Mouse (Mus musculus): ENCODE measurements around the gene Morn1. TPM values are rescaled to one million over a fixed set of nuclear protein-coding genes. Genes with fewer than 3 reads are reported as not detected.
A peak's percentile ranks its signal among the peaks of the same experiment; 100 is the strongest.

The Morn1 gene
- total RNA-seq, 2 experiments from 2014 or later = 9.3 to 11.3 TPM

DNA sequence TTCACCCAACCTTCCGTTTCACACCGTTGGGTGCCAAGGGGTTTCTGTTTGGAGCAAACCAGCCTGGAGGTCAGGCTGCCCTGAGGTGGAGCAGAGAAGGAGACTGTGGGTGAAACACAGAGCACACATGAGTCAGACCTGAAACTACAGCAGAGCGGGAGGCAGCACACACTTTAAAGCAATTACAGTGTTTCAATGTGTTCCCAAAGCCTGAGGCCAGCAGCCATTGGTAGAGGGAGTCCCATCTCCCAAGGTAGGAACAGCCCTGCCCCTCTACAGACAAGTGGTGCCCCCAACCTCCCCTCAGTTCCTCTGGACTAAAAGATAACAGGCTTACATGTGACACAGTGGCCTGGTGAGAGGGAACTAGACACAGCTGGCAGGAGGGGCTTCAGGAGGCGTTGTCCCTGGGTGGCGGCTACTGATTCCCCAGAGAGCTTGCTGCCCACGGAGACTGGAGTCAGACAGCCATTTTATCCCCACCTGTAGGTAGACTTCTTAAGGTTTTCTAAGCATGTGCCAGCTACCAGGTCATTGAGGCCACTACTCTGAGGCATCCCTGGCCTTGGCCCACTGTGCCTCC lies 31.1 kb downstream of the Morn1 start:
- DNase-seq (ENCODE audit: low spot score in 2 of 2) = no peak

DNA sequence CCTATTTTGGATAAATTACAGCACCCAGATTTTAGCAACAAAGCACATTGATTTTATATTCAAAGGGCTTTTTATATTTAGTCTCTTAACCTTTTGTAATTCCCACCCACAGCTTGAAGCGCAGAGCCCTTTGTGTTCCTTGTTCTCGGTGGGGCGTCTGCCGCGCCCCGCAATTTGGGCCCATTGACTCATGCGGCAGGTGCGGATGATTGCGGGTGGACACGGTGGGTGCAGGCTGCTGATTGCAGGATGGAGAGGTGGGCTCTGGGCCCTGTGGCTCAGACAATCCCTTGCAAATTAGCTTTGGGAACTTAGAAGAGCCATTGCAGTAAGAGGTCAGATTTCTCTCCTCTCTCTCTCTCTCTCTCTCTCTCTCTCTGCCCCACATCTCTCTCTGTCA lies 31.9 kb downstream of the Morn1 start:
- DNase-seq (ENCODE audit: low spot score in 2 of 2) = peak in 1 of 2 experiments; percentile 34

DNA sequence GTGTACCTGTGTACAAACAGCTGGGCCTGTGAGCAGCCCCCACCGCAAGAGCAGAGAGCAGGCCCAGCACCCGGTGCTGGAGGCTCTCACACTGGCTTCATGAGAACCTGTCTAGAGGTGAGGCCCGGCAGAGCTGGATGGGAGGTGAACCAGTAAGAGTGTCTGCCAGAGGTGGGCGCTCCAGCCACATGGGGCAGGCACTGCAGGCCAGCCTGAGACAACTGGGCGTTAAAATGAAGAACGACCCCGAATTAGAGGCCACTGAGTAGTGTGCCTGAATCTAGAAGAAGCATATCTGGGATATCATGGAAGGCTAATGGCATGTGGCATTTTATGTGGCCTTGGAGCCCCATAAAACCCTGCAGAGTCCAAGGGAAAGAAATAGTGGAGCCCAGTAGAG lies 33.7 kb downstream of the Morn1 start:
- no peak for DNase-seq (ENCODE audit: low spot score in 2 of 2)

DNA sequence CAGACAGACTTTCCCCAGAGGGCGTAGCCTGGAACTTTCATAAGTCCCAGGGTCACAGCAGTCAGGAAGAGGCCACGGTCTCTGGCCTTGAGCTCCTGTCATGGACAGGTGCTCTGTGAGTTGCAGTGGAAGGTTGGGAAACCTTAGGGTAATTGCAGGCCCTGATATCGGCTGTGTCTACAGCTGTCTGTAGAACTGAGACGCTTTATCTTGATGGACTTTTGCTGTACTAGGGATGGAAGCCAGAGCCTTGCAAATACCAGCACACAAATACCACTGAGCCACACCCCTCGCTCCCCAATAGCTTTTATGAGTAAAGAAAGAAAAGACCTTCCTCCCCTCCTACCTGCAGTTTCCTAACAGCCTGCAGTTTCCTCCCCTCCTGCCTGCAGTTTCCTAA lies 34.2 kb downstream of the Morn1 start:
- DNase-seq (ENCODE audit: low spot score in 2 of 2) = no peak

DNA sequence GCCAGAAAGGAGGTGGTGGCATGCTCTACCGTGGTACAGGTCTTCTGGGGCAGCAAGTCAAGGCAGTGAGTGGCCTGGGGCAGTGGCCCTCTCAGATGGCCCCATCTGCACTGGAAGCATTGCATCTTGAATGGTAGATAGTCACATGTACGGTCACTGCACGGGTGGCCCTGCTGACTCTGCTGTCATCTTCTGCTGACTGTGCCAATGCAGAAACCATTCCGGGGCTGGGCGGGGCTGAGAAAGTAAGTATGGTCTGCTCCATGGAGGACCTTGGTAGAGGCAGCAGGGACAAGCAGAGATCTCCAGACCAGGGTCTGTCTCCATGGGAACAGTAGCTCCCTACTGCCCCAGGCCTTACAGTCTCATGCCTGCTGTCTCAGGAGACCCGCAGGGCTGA lies 34.8 kb downstream of the Morn1 start:
- no peak for DNase-seq (ENCODE audit: low spot score in 2 of 2)

DNA sequence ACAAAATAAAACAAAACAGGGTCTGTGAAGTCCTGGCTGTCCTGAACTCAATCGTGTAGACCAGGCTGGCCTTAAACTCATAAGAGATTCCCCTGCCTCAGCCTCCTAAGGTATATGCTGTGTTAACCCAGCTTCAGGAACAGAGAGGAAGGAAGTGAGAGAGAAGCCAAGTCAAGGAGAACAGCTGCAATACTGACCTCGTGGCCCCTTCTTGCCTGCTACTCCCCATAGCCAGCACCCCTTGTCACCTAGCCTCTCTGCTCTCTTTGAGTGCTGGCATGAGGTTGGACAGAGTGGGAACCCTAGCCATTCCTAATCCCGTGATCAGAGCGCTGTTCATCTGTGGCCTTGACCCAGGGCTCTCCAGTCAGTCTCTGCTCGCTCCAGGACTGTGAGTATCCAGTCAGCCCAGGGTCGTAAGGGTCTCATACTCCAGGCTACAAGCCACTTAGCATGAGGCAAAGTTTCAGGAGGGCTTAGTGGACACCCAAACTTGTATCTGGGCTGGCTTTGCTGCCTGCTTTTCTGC lies 35.6 kb downstream of the Morn1 start:
- no peak for DNase-seq (ENCODE audit: low spot score in 2 of 2)

DNA sequence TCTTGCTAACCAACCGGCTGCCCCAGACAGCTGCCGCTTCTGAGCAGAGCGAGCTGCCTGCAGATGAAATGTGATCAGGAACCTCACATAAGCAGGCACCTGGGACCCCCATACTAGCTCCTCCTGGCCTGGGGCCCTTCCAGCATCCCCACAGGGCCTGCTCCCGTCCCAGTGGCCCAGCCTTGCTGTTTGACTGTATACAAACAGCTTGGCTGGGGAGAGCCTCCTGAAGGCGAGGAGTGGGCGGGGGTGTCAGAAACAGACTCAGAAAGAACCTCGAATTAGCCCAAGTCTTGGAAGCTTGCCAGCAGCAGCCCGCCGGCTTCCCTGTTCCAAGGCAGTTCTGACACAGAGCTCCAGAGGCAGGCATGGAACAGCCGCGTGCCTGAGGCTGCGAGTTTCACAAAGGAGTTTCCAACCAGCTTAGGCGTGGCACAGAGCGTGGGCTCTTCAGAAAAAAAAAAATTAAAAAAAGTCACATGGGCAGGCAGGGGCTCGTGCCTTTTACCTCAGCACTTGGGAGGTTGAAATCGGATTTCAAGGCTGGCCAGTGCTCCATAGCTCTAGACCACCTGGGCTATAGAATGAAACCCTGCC lies 36.2 kb downstream of the Morn1 start:
- peak; percentile 90 to 94 for DNase-seq (ENCODE audit: low spot score in 2 of 2)

DNA sequence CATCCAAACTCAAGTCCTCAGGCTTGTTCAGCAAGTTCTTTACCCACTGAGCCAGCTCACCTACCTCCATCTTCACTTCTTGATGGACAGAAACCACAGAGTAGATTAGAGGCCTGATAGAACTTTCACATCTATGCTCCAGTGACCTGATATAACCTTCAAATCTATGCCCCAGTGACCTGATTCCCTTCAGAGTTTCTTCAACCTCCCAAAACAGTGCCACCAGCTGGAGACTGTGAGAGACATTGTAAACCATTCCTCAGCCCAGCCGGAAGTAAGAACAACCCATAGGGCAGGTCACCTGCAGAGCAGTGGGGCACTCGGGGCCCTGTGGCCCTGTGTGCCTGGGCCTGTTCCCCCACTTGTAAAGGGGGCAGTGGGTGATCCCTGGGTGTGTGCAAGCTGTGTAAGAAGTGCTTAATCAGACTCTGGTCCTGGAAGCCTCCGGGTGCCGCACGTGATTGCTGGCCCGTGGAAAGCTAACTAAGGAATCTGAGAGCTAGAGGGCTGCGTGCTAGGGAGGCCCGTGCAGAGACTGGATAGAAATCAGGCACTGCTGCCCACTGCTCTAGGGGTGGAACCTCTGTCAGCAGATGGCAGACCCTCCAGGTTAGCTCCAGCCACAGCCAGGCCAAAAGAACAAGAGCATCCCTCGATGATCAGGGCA lies 37.6 kb downstream of the Morn1 start:
- no peak for DNase-seq (ENCODE audit: low spot score in 2 of 2)

DNA sequence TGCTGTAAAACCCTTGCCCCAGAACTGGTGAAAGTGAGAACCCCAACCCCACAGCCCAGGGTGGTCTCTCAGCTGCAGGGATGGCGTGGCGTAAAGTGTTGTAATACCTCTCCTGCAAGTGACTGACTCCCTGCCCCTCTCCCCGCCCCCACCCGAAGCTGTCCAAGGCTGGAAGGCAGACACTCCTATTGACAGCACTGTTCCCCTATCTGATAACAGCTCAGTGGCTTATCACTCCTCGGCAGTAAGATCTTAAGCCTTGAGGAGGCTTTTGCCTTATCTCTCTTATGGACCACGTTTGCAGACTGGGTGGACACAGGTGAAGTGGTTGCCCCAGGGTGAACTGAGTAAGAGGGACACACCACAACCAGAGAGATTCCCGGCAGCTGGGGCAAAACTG lies 38.9 kb downstream of the Morn1 start:
- DNase-seq (ENCODE audit: low spot score in 2 of 2) = no peak

DNA sequence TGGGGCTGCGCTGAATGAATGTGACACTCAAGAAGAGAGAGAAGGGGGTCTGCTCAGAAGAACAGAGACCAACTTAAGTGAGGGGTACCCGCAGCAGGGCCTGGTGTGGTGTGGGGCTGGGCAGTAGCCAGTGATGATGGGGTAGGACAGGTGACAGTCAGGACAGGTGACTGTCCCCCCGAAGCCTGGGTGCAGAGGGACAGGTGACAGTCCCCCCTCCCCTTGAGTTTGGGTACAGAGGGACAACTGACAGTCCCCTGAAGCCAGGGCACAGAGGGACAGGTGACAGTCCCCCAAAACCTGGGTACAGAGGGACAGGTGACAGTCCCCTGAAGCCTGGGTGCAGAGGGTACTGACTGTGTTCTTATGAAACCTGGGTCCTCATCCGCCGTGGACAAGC lies 39.8 kb downstream of the Morn1 start:
- DNase-seq (ENCODE audit: low spot score in 2 of 2) = no peak

DNA sequence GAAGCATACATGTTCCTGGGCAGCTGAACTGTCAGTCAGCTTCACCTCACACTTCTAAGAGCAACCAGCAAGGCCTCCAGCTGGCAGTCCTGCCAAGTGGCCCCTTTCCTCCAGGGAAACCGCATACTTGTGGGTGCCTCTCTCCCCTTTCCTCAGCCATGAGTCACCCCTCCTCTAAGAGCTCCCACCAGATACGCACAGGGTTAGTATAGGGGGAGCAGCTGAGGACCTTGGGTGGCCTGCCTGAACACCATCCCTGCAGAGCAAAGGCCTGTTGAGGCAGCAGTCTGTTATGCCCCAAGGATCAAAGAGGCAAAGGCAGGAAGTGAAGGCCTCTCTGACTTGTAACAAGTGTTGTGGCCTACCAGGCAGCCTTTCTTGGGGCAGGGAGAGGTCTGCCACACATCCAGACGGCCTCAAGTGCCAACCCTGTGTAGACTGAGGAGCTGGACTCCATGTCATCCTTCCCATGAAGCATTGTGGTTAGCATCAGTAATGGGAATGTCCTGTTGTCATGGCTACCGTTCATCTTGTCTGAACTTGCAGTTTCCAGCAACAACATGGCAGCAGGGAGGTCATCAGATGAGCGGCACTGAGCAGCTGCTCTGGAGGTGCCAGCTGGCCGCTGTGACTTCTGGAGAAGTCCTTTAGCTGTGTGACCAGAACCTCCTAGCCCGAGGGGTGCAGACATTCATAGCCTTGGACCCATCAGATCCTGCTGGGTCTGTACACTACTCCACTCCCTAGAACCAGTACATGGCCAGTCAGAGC lies 40.4 kb downstream of the Morn1 start:
- DNase-seq (ENCODE audit: low spot score in 2 of 2) = no peak

DNA sequence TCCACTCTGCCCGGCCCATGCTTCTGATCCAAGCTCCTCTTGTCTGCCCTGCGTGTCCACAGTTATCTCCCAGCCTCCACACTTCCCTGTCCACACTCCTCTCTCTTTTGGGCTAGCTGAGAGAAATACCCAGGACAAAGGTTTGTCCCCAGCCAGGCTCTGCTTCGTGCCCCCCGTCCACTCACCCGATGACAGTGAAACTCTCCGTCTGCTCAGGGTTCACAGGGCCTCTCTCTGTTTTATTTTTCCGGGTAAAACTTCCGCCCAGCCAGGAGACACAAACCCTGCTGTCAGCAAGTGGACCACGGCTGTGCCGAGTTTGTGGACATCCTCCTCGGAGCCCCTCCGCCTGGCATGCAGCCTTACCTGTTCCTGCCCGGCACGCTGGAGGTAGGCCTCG lies 42.0 kb downstream of the Morn1 start:
- DNase-seq (ENCODE audit: low spot score in 2 of 2) = no peak

DNA sequence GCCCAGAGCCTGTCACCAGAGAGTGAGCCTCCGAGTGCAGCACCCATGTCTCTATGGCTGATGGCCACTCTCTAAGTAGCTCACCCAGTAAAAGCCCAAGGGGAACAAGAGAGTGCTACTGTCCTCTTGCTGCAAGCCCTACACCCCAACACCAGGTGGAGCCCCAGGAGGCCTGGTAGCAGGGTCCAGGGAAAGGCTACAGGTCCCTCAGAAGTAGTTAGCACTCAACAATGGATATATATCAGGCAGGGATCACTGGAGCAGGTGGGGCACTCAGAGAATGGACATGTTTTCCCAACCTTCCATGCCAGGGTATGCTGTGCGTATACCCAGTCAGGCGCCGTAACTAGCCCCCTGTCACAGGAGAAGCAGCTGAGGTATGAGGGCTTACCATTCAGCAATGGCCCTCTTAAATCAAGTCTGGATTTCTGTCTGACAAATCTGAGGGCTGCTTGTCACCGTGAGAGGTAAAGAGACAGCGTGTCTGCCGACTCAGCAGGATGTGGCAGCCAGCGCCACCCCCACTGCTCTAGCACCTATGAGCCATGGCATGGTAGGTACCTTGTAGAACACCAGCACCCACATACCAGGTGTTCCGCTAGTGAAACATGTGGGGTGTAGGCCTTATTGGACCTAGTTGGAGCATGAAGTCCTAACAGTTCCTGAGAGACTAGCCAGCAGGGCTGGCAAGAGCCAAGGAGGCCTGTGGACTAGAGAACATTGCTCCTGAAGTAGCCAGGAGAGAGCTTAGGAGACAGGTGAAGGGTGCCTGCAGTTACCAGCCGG lies 42.9 kb downstream of the Morn1 start:
- DNase-seq (ENCODE audit: low spot score in 2 of 2) = peak in 1 of 2 experiments; percentile 52

DNA sequence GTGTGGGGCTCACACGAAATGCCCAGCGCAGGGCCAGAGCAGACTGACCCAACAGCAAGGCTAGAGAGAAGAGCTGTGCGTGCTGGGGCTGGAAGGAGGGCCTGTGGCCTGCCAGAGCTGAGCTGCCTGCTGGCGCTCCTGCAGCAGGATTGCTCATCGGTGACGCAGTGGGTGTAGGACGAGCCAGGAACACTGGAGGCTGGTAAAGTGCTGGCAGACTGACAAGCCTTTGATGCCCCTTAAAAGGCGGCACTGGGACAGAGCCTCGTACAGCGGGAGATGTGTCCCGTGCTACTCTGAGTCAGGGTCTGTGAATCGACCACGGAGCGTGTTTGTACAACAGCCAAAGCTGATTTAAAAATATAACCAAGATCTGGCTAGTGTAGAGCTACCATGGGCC lies 43.6 kb downstream of the Morn1 start:
- peak; percentile 89 to 94 for DNase-seq (ENCODE audit: low spot score in 2 of 2)

DNA sequence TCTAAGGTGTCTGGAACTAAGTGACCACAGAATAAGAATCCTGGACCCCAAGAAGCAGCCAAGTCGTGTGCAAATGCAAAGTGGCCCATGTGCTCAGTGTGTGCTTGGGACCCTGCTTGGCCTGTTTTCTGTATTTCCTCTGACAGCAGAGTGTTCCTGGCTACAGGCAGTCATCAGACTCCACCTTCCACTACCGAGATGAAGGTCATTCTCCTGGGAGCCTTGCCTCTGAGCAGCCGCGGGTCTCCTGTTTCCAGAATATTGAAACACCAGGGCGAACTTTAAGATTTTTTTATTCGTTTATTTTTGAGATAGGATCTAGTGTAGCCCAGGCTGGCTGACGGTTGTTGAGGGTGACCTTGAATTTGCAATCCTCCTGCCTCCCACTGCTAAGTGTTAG lies 44.2 kb downstream of the Morn1 start:
- no peak for DNase-seq (ENCODE audit: low spot score in 2 of 2)

DNA sequence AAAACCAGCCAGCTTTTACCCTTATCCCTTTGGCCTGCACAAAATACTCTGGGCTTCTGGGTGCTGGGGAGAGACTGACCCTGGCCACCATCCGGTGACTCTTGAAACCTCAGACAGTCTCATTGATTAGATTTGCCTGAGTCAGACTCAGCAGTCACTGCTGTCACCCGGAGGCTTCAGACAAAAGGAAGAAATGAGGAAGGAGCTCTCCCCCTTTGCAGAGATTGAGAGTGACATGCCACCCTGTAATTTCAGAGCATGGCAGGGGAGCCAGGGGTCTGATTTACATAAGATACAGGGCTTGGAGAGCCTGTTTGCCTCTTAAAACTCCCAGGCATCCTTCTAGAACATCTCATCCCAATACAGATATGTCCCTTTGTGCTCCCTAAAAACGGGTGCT lies 46.8 kb downstream of the Morn1 start:
- DNase-seq (ENCODE audit: low spot score in 2 of 2) = no peak

DNA sequence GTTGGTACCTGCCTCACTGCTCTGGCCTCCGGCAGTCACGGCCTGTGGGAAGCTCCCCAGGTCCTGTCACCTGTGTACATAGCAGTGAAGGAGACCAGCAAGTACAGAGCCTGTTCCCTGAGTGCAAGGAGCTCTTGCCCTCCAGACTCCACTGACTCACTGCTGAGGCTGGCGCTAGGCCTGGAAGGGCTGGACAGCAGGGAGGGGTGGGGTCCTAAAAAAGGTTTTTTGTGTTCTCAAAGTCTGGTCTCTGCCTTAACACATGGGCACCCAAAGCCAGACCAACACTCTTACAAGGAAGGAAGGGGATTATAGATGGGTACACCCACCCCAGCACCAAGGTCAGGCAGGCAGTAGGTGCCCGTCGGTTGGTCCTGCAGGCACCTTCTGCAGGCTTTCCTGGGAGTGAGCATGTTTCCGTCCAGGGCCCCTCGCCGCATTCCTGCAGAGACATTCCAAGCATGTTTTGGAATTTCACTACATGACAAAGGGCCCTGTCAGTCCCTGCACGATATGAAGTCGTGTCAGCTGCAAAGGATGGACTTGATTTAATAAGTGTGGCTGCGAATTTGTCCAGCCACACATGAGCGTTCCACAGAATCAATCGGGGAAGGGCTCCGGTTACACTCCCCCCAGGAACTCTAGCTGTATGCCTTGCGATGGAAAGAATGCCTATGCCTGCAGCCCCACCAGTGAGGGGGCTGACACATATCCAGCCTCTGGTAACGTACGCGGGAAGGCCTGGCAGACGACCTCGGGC lies 47.5 kb downstream of the Morn1 start:
- DNase-seq (ENCODE audit: low spot score in 2 of 2) = no peak

DNA sequence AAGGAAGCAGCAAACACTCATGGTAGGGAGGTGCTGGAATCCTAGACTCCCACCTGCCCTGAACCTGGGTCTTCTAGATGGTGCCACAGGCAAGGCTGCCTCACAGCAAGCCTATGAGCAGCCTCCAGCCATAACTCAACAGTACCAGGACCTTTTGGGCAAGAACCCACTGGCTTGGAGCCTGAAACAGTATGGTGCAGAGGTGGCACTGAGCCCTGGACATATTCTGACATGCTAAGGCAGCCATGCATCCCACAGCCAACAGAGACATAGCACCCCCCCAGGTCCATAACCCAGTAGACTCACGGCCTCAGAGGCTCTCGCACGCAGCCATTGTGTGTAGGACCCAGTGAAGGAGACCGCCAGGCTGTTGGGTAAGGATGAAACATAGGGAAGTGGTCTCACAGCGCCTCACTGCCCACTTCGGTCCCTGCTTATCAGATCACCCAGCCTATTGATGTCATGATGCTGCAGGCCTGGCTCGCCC lies 48.4 kb downstream of the Morn1 start:
- DNase-seq (ENCODE audit: low spot score in 2 of 2) = no peak

DNA sequence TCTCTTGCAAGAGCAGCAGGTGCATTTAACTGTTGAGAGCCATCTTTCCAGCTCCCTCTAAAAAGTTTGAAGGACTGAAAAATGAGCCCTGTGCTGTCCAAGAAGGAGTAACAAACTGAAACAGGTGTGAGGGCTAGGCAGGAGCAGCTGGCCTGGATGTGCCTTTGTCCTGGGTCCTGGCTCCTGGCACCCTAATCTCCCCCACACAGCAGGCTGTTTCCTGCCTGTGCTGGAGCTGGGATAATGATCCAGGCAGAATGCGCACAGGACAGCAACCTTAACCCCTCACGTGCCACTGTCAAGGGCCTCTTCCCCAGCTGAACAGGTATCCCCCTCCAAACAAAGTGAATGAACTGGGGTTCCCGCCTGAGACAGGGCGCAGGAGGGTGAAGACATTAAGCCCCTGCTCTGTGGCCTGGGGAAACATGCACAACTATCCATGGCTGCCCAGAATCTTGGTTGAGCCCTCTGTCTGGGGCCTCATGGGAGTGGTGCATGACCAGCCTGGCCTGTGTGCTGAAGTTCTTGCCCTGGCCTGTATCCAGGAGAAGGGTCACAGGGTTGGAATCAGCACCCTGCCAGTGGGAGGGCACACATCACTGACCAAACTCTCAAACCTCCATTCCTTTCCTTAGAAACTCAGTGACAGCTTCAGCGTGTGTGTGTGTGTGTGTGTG lies 49.7 kb downstream of the Morn1 start:
- DNase-seq (ENCODE audit: low spot score in 2 of 2) = no peak

DNA sequence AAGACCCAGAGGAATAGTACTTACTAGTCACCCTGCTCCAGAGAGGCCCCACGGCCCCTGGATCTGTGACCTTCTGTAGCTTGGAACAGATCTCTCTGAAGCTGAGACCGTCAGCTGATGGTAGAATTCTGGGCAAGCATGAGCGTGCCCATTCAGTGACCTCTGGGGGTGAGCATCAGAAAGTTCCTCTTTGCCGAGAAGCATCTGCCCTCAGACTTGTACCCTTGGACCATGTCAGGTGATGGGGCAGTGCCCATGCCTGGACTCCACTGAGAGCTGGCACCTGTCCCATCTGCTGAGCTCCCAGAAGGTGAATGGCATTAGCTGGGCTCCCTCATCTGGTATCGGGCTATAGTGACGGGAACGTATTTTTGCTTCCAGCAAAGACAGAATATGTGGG lies 51.5 kb downstream of the Morn1 start:
- no peak for DNase-seq (ENCODE audit: low spot score in 2 of 2)
